9 mouse cellular contexts compared by ENCODE assay signal in the genomic region with DNA sequence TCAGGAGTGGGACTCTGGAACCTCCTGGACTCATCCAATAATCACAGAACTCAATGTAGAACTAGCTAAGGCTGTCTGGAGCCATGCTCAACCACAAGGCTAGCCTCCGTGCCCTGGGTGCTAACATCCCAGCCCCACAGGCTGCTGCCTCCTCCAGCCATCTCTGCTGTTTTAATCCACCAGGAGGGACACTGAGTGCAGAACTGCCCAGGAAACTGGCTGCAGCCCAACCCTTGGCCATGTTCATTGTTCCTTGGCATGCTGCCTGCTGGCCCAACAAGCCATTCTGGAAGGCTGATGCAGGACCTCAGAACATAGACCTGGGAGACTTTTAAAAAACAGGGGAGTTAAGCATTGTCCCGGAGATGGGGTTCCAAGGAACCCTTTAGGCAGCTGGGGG. TPM values are rescaled to one million over a fixed set of nuclear protein-coding genes. Genes with fewer than 3 reads are reported as not detected.
DNase-seq lines count a peak whose midpoint lies in the region; ATAC-seq and TF ChIP-seq lines count a peak whose summit lies in the region.
"Had no signal": no experiment of that assay in that cellular context is flagged by ENCODE, and none has a peak within 500 bp of the region (broad histone marks: within the 10 kb centered on the region; RNA-seq: fewer than 3 reads in every experiment).

No protein-coding gene starts in this region.

- no peak overlapping the region for H3K4me3 ChIP-seq in cerebellum, adult 2 months (replicated peaks; ENCODE audit: insufficient read depth, low read depth, low read length)
- no peak overlapping the region for H3K4me3 ChIP-seq in lung, embryonic 14.5 days (ENCODE audit: low read depth, low read length)
- H3K4me3 ChIP-seq in intestine, embryonic 16.5 days (ENCODE audit: low read length), result no peak overlapping the region
- H3K4me3 ChIP-seq in forebrain, embryonic 11.5 days (ENCODE audit: low read depth, low read length), result no peak overlapping the region

- peaks cover 18% of the 10 kb centered on the region; the same call in 1 of the 2 replicates for H3K4me1 ChIP-seq in cerebellum, adult 2 months (ENCODE audit: control insufficient read depth, insufficient read depth, low read length)
- no peaks in the 10 kb centered on the region for H3K4me1 ChIP-seq in lung, embryonic 14.5 days (ENCODE audit: insufficient read depth)
- no peaks in the 10 kb centered on the region for H3K4me1 ChIP-seq in intestine, embryonic 16.5 days (ENCODE audit: control insufficient read depth, insufficient read depth, low read length)
- no peaks in the 10 kb centered on the region for H3K4me1 ChIP-seq in forebrain, embryonic 11.5 days (replicated peaks; ENCODE audit: control insufficient read depth, insufficient read depth, low read length)

- H3K9ac ChIP-seq in lung, embryonic 14.5 days, result no peak overlapping the region
- H3K9ac ChIP-seq in intestine, embryonic 16.5 days (ENCODE audit: low read depth, low read length), result no peak overlapping the region
- no peak overlapping the region for H3K9ac ChIP-seq in forebrain, embryonic 11.5 days (ENCODE audit: low read length)

- no peaks in the 10 kb centered on the region for H3K9me3 ChIP-seq in lung, embryonic 14.5 days (ENCODE audit: low read depth, low read length)
- H3K9me3 ChIP-seq in intestine, embryonic 16.5 days (ENCODE audit: control insufficient read depth, low read length), result no peaks in the 10 kb centered on the region
- no peaks in the 10 kb centered on the region for H3K9me3 ChIP-seq in forebrain, embryonic 11.5 days (ENCODE audit: control insufficient read depth, low read length)

- H3K4me2 ChIP-seq in lung, embryonic 14.5 days, result no peak overlapping the region
- H3K4me2 ChIP-seq in intestine, embryonic 16.5 days (ENCODE audit: low read depth, low read length), result no peak overlapping the region
- no peak overlapping the region for H3K4me2 ChIP-seq in forebrain, embryonic 11.5 days (ENCODE audit: low read depth, low read length, severe bottlenecking)

- peak; percentile 10; the same call in 1 of the 2 replicates for TF ChIP-seq CTCF in cerebellum, adult 2 months (IDR thresholded peaks at IDR 0.05; ENCODE audit: borderline replicate concordance, insufficient read depth, low read depth, low read length)
- TF ChIP-seq CTCF in lung, embryonic 14.5 days (IDR thresholded peaks at IDR 0.05; ENCODE audit: low read depth), result no peak

- no peaks in the 10 kb centered on the region for H3K36me3 ChIP-seq in lung, embryonic 14.5 days (ENCODE audit: insufficient read depth)
- no peaks in the 10 kb centered on the region for H3K36me3 ChIP-seq in intestine, embryonic 16.5 days (ENCODE audit: control insufficient read depth, insufficient read depth, low read length)
- no peaks in the 10 kb centered on the region for H3K36me3 ChIP-seq in forebrain, embryonic 11.5 days (ENCODE audit: control insufficient read depth, insufficient read depth, low read length)

- 11% methylated on average over 2 of the region's 2 CpGs for WGBS in cerebellum, adult 2 months
- 70% methylated on average over 2 of the region's 2 CpGs for WGBS in lung, embryonic 14.5 days
- 74% methylated on average over 2 of the region's 2 CpGs for WGBS in intestine, embryonic 16.5 days
- WGBS in forebrain, embryonic 11.5 days, result 85% methylated on average over 2 of the region's 2 CpGs

- intact Hi-C loops in heart, postnatal 10 days (cut with DNase I), result no loop called here

- no peak for TF ChIP-seq POLR2A in cerebellum, adult 2 months (IDR thresholded peaks at IDR 0.05; ENCODE audit: borderline replicate concordance, insufficient read depth, low read length)

- no peak for ATAC-seq in lung, embryonic 14.5 days (ENCODE audit: insufficient read depth)
- no peak for ATAC-seq in intestine, embryonic 16.5 days
- no peak for ATAC-seq in forebrain, embryonic 11.5 days (replicated peaks; ENCODE audit: low FRiP score)

- DNase-seq in layer of hippocampus, adult 18-20 months (ENCODE audit: low spot score in 2 of 2), result peak; percentile 22 to 61
- no peak for DNase-seq in layer of hippocampus, adult 9-11 months
- DNase-seq in cerebellum, adult 2 months, result peak; percentile 87 to 89
- peak; percentile 84 to 86 for DNase-seq in heart, postnatal 10 days
- peak; percentile 56 for DNase-seq in lung, embryonic 14.5 days
- DNase-seq in urinary bladder, postnatal 14 days (ENCODE audit: low spot score), result peak; percentile 81
- DNase-seq in forebrain, embryonic 11.5 days (ENCODE audit: low spot score), result no peak

- H3K27me3 ChIP-seq in cerebellum, adult 2 months (ENCODE audit: control insufficient read depth, insufficient read depth, low read length), result no peaks in the 10 kb centered on the region
- H3K27me3 ChIP-seq in lung, embryonic 14.5 days (ENCODE audit: insufficient read depth, low read length), result no peaks in the 10 kb centered on the region
- no peaks in the 10 kb centered on the region; the same call in 1 of the 2 replicates for H3K27me3 ChIP-seq in intestine, embryonic 16.5 days (replicated peaks; ENCODE audit: control insufficient read depth, insufficient read depth, low read length)
- H3K27me3 ChIP-seq in forebrain, embryonic 11.5 days (ENCODE audit: control insufficient read depth, insufficient read depth, low read length), result no peaks in the 10 kb centered on the region

- no peak overlapping the region for H3K27ac ChIP-seq in cerebellum, adult 2 months (ENCODE audit: insufficient read depth, low read length)
- H3K27ac ChIP-seq in lung, embryonic 14.5 days (ENCODE audit: low read depth), result no peak overlapping the region
- H3K27ac ChIP-seq in intestine, embryonic 16.5 days (ENCODE audit: low read length), result no peak overlapping the region
- no peak overlapping the region for H3K27ac ChIP-seq in forebrain, embryonic 11.5 days (ENCODE audit: low read depth, low read length)

RNA-seq across cellular contexts. Expression of gene Adra2c, which starts 42.5 kb away (rescaled TPM):
- total RNA-seq in layer of hippocampus, adult 18-20 months (2021), result 10 to 100 TPM; 26.9 to 32.3 TPM
- 8.4 and 9.1 TPM in 2 replicates for polyA plus RNA-seq in cerebellum, adult 2 months (2012; rRNA removed)
- under 1 TPM; 0.30 to 0.43 TPM for total RNA-seq in heart, postnatal 10 days (2021)
- polyA plus RNA-seq in lung, embryonic 14.5 days (2014; fragmentation: Nextera tagmentation; extraction: Ambion mirVana), result not detected in 2 replicates
- polyA plus RNA-seq in intestine, embryonic 16.5 days (2015; fragmentation: Nextera tagmentation; extraction: Ambion mirVana), result not detected in 2 replicates
- polyA plus RNA-seq in forebrain, embryonic 11.5 days (2014; fragmentation: Nextera tagmentation; extraction: Ambion mirVana), result 0.05 TPM in 1 of 2 replicates, not detected in the other
- total RNA-seq: MEL had no signal

Comparison
In these comparisons a context has a peak if more than half of its experiments do, and no peak if none do; other contexts are left out.
1. DNase-seq: peak in layer of hippocampus, adult 18-20 months (2 of 2), cerebellum, adult 2 months (2 of 2), heart, postnatal 10 days (2 of 2), lung, embryonic 14.5 days (single experiment) and urinary bladder, postnatal 14 days (single experiment); none in layer of hippocampus, adult 9-11 months (single experiment) and forebrain, embryonic 11.5 days (single experiment).